In the genomic region with DNA sequence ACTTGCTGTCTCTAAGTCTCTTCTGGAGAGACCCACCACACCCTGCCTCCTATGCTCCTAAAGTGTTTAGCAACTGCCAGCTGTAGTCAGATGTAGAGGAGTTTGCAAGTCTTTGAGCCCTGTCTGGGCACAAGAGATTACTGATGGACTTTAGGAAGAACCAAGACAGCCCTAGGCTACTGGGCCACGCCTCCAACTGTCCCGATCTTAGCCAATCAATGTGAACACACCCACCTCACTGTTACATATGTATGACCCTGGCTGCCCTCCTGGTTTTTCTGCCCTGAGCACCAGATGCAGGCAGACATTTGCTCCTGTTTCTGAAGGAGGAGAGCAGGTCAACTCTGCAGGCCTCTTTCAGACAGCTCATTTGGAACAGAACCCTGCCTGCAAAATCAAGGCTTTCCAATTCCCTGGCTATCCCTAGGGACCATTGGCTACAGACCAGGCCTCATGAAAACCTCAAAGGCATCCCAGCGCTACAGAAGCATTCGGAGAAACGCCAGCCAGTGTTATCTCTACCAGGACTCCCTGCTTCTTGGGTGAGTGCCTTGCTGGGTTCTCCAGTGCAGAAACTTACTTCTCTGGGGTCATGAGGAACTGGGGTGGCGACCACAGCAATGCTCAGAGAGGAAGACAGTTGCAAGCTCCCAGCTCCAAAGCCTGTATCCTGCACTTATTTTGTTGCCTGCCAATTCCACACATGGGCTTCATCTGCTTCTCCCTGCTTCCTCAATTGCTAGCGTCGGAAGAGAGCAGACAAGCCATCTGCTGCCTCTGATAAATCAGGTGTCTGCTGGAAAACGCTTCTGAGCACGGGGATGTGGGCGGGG, we compare ENCODE assay signal across 8 mouse cellular contexts. TPM values are rescaled to one million over a fixed set of nuclear protein-coding genes. Genes with fewer than 3 reads are reported as not detected.
DNase-seq lines count a peak whose midpoint lies in the region; ATAC-seq lines count a peak whose summit lies in the region.

A gene (plus strand): TSS at position 289 of the 833 bp plus-strand sequence.

- H3K27ac ChIP-seq in midbrain, embryonic 10.5 days (replicated peaks): peak within 1 kb of the TSS; percentile 29; the same call in 1 of the 2 replicates
- no peak within 1 kb of the TSS for H3K27ac ChIP-seq in midbrain, embryonic 16.5 days (ENCODE audit: low read length)
- H3K27ac ChIP-seq in liver, embryonic 11.5 days (ENCODE audit: low read depth, low read length): no peak within 1 kb of the TSS

- H3K9ac ChIP-seq in midbrain, embryonic 16.5 days (ENCODE audit: low read depth, low read length): no peak within 1 kb of the TSS
- no peak within 1 kb of the TSS for H3K9ac ChIP-seq in liver, embryonic 11.5 days (ENCODE audit: low read depth, low read length)

- peaks cover 9% of the 10 kb centered on the region for H3K4me1 ChIP-seq in midbrain, embryonic 10.5 days
- 0 out of 2 replicates have a peak, but pooled peaks cover 5% of the 10 kb centered on the region for H3K4me1 ChIP-seq in midbrain, embryonic 16.5 days (ENCODE audit: control insufficient read depth, insufficient read depth, low read length)
- peaks cover 3% of the 10 kb centered on the region; the same call in 1 of the 2 replicates for H3K4me1 ChIP-seq in liver, embryonic 11.5 days (replicated peaks; ENCODE audit: control insufficient read depth, insufficient read depth, low read length)

- no peak for ATAC-seq in midbrain, embryonic 16.5 days
- peak; percentile 95 for ATAC-seq in liver, embryonic 11.5 days (replicated peaks; ENCODE audit: low FRiP score)

- no peaks in the 10 kb centered on the region for H3K9me3 ChIP-seq in midbrain, embryonic 10.5 days (replicated peaks)
- no peaks in the 10 kb centered on the region for H3K9me3 ChIP-seq in midbrain, embryonic 16.5 days (replicated peaks; ENCODE audit: control insufficient read depth, low read length, poor library complexity, severe bottlenecking)
- no peaks in the 10 kb centered on the region for H3K9me3 ChIP-seq in liver, embryonic 11.5 days (ENCODE audit: control insufficient read depth, low read length)

- DNase-seq in midbrain, embryonic 10.5 days (ENCODE audit: low spot score): peak; percentile 25
- DNase-seq in cerebellum, postnatal 36 days: peak; percentile 58 to 65
- DNase-seq in heart, adult 8-10 months (ENCODE audit: low spot score): peak; percentile 73
- peak; percentile 44 to 52 for DNase-seq in kidney, postnatal 25 days
- no peak for DNase-seq in liver, embryonic 11.5 days (ENCODE audit: low spot score)
- peak; percentile 27 for DNase-seq in right cerebral cortex, postnatal 14 days
- no peak for DNase-seq in B cell, adult 2 months

- no peak within 1 kb of the TSS for H3K4me3 ChIP-seq in midbrain, embryonic 10.5 days
- no peak within 1 kb of the TSS for H3K4me3 ChIP-seq in midbrain, embryonic 16.5 days (ENCODE audit: low read depth, low read length)
- no peak within 1 kb of the TSS for H3K4me3 ChIP-seq in liver, embryonic 11.5 days (ENCODE audit: low read depth, low read length)

- no peak within 1 kb of the TSS for H3K4me2 ChIP-seq in midbrain, embryonic 16.5 days (ENCODE audit: low read length)
- peak within 1 kb of the TSS; percentile 25 for H3K4me2 ChIP-seq in liver, embryonic 11.5 days

- no peaks in the 10 kb centered on the region for H3K27me3 ChIP-seq in midbrain, embryonic 10.5 days (ENCODE audit: low read depth, poor library complexity, severe bottlenecking)
- H3K27me3 ChIP-seq in midbrain, embryonic 16.5 days (ENCODE audit: control insufficient read depth, insufficient read depth, low read depth, low read length): no peaks in the 10 kb centered on the region
- no peaks in the 10 kb centered on the region for H3K27me3 ChIP-seq in liver, embryonic 11.5 days (replicated peaks; ENCODE audit: control insufficient read depth, insufficient read depth, low read length)

- H3K36me3 ChIP-seq in midbrain, embryonic 10.5 days: no peaks in the 10 kb centered on the region
- H3K36me3 ChIP-seq in midbrain, embryonic 16.5 days (ENCODE audit: control insufficient read depth, insufficient read depth, low read length): no peaks in the 10 kb centered on the region
- H3K36me3 ChIP-seq in liver, embryonic 11.5 days (ENCODE audit: control insufficient read depth, insufficient read depth, low read length): no peaks in the 10 kb centered on the region

- 64% methylated on average over 11 of the region's 11 CpGs for WGBS in midbrain, embryonic 10.5 days
- 50% methylated on average over 11 of the region's 11 CpGs for WGBS in midbrain, embryonic 16.5 days
- 21% methylated on average over 11 of the region's 11 CpGs for WGBS in liver, embryonic 11.5 days

RNA-seq across cellular contexts. Expression of the gene that starts here (rescaled TPM):
- polyA plus RNA-seq in midbrain, embryonic 10.5 days (2016; fragmentation: Nextera tagmentation; extraction: Ambion mirVana): 0.38 and 1.2 TPM in 2 replicates
- 0.16 and 0.40 TPM in 2 replicates for polyA plus RNA-seq in midbrain, embryonic 16.5 days (2015; fragmentation: Nextera tagmentation; extraction: Ambion mirVana)
- total RNA-seq in heart, adult 8-10 months (2022): under 1 TPM; 0.12 to 0.20 (median 0.19) TPM
- 0.42 and 0.47 TPM in 2 replicates for polyA plus RNA-seq in liver, embryonic 11.5 days (2014; fragmentation: Nextera tagmentation; extraction: Ambion mirVana)

Comparison
In these comparisons a context has a peak if more than half of its experiments do, and no peak if none do; other contexts are left out.
1. Peak in DNase-seq in heart, adult 8-10 months; RNA of the gene not detected or under 1 TPM.
2. Peak in ATAC-seq and H3K4me2 ChIP-seq in liver, embryonic 11.5 days; RNA of the gene not detected or under 1 TPM.
3. DNase-seq: peak in midbrain, embryonic 10.5 days (single experiment), cerebellum, postnatal 36 days (2 of 2), kidney, postnatal 25 days (2 of 2) and right cerebral cortex, postnatal 14 days (single experiment); none in liver, embryonic 11.5 days (single experiment) and B cell, adult 2 months (0 of 2).